Mouse (Mus musculus) ES-E14 (cell line): ENCODE data around the gene Klf9.

Experiments used
- CHD2 ChIP-seq: IDR thresholded peaks from 2 replicates; pipeline ENCODE4 v1.6.1; 2014; ENCODE audit warnings: mild to moderate bottlenecking, low read depth, low read length, inconsistent platforms
- HCFC1 ChIP-seq: IDR thresholded peaks from 2 replicates; pipeline ENCODE4 v1.6.1; 2012; ENCODE audit warnings: low read length, inconsistent platforms, borderline replicate concordance; ENCODE audit not compliant: insufficient read depth
- MAFK ChIP-seq: IDR thresholded peaks from 2 replicates; pipeline ENCODE4 v1.6.1; 2014; ENCODE audit warnings: mild to moderate bottlenecking, low read depth, low read length, inconsistent platforms; ENCODE audit not compliant: insufficient read depth
- ZC3H11A ChIP-seq: IDR thresholded peaks from 2 replicates; pipeline ENCODE4 v1.6.1; 2012; ENCODE audit warnings: low read depth, mild to moderate bottlenecking, inconsistent platforms, low read length, borderline replicate concordance
- ZNF384 ChIP-seq: IDR thresholded peaks from 2 replicates; pipeline ENCODE4 v1.6.1; 2012; ENCODE audit warnings: low read depth, low read length, inconsistent platforms

DNA sequence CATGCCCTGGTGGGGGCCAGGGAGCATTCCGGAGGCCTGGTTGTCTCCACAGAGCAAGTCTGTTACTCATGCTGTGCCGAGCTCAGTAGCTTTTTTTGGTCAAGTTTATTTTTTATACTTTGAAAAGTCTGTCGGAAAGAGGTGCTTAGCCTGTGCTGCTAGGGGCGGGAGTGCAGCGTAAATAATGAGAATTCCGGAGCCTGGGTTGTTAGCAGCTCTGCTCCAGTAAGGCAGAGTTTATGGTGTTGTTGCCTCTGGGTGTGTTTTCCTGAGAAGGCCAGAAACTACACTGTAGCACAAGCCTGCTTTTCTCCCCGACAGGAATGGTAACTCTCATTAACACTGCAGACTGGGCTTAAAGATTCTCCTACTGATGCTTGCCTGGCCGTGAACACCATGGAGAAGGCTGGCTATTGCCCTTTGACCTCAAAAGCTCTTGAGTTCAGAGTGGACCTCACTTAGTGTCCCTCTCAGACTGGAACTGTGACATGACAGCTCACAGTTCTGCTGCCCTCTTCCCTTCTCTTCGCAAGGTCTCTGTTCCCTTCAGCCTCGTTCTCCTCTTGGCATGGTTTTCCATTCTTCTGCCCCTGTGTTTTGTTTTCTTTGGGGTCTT lies 18.9 kb downstream of the Klf9 start:
- TF ChIP-seq CHD2 (no peak), MAFK (no peak), HCFC1 (no peak), ZNF384 (no peak), ZC3H11A (no peak)
